In genomic region chr16:52060100-52060719, GRCm38 (mm10) we compare ENCODE assay signal across 8 mouse cellular contexts. TPM values are rescaled to one million over a fixed set of nuclear protein-coding genes. Genes with fewer than 3 reads are reported as not detected.
DNase-seq lines count a peak whose midpoint lies in the region; ATAC-seq and TF ChIP-seq lines count a peak whose summit lies in the region.

No protein-coding gene starts in this region.

- WGBS in kidney, adult 2 months = 64% methylated on average over 17 of the region's 17 CpGs
- WGBS in lung, embryonic 16.5 days = 44% methylated on average over 17 of the region's 17 CpGs
- WGBS in cerebellum, adult 2 months = 83% methylated on average over 17 of the region's 17 CpGs

- no peak overlapping the region for H3K4me3 ChIP-seq in kidney, adult 2 months (ENCODE audit: insufficient read depth, low read depth, low read length)
- H3K4me3 ChIP-seq in lung, embryonic 16.5 days (ENCODE audit: low read length) = no peak overlapping the region
- no peak overlapping the region for H3K4me3 ChIP-seq in cerebellum, adult 2 months (replicated peaks; ENCODE audit: insufficient read depth, low read depth, low read length)

- no peaks in the 10 kb centered on the region for H3K27me3 ChIP-seq in kidney, adult 2 months (replicated peaks; ENCODE audit: control insufficient read depth, insufficient read depth, low read length)
- H3K27me3 ChIP-seq in lung, embryonic 16.5 days (ENCODE audit: control insufficient read depth, insufficient read depth, low read depth, low read length) = no peaks in the 10 kb centered on the region
- H3K27me3 ChIP-seq in cerebellum, adult 2 months (ENCODE audit: control insufficient read depth, insufficient read depth, low read length) = no peaks in the 10 kb centered on the region

- no peaks in the 10 kb centered on the region for H3K9me3 ChIP-seq in lung, embryonic 16.5 days (ENCODE audit: control insufficient read depth, low read length)

- peaks cover 26% of the 10 kb centered on the region for H3K4me1 ChIP-seq in kidney, adult 2 months (ENCODE audit: control insufficient read depth, insufficient read depth, low read length)
- peaks cover 45% of the 10 kb centered on the region for H3K4me1 ChIP-seq in lung, embryonic 16.5 days (replicated peaks; ENCODE audit: control insufficient read depth, insufficient read depth, low read length)
- peaks cover 6% of the 10 kb centered on the region; the same call in 1 of the 2 replicates for H3K4me1 ChIP-seq in cerebellum, adult 2 months (ENCODE audit: control insufficient read depth, insufficient read depth, low read length)

- intact Hi-C loops in heart, postnatal 14 days (cut with DNase I) = no loop called here

- TF ChIP-seq CTCF in kidney, adult 2 months (conservative IDR thresholded peaks at IDR 0.05; ENCODE audit: insufficient read depth, insufficient read length, low read depth, low read length) = no peak
- TF ChIP-seq CTCF in cerebellum, adult 2 months (IDR thresholded peaks at IDR 0.05; ENCODE audit: borderline replicate concordance, insufficient read depth, low read depth, low read length) = no peak

- no peak for TF ChIP-seq POLR2A in kidney, adult 2 months (IDR thresholded peaks at IDR 0.05; ENCODE audit: low read depth, low read length)
- no peak for TF ChIP-seq POLR2A in cerebellum, adult 2 months (IDR thresholded peaks at IDR 0.05; ENCODE audit: borderline replicate concordance, insufficient read depth, low read length)

- H3K36me3 ChIP-seq in kidney, adult 2 months (ENCODE audit: control insufficient read depth, insufficient read depth, low read length) = no peaks in the 10 kb centered on the region
- H3K36me3 ChIP-seq in lung, embryonic 16.5 days (ENCODE audit: control insufficient read depth, insufficient read depth, low read length) = no peaks in the 10 kb centered on the region

- 0 out of 2 replicates have a peak overlapping the region, but pooled peaks have one; percentile 20 for H3K9ac ChIP-seq in lung, embryonic 16.5 days (ENCODE audit: low read length)

- peak; percentile 10; the same call in 1 of the 2 replicates for ATAC-seq in lung, embryonic 16.5 days (ENCODE audit: low read depth)

- H3K27ac ChIP-seq in kidney, adult 2 months (ENCODE audit: insufficient read depth, low read depth, low read length) = no peak overlapping the region; the same call in 1 of the 2 replicates
- peak overlapping the region; percentile 43 for H3K27ac ChIP-seq in lung, embryonic 16.5 days (ENCODE audit: low read length)
- no peak overlapping the region for H3K27ac ChIP-seq in cerebellum, adult 2 months (ENCODE audit: insufficient read depth, low read length)

- peak overlapping the region; percentile 26 for H3K4me2 ChIP-seq in lung, embryonic 16.5 days (ENCODE audit: low read depth, low read length)

- peak; percentile 48 for DNase-seq in kidney, adult 2 months
- no peak for DNase-seq in kidney, postnatal 14 days
- DNase-seq in brain, adult 2 months (ENCODE audit: low read depth, low spot score) = peak; percentile 66
- peak; percentile 61 to 65 for DNase-seq in heart, postnatal 14 days
- DNase-seq in spleen, postnatal 10 days (ENCODE audit: low spot score in 2 of 2) = peak; percentile 49 to 85
- DNase-seq in adrenal gland, adult 8-10 months = no peak
- no peak for DNase-seq in cerebellum, adult 2 months

RNA-seq across cellular contexts. Expression of gene Cblb, which starts 29.2 kb away (rescaled TPM):
- polyA plus RNA-seq in kidney, adult 2 months (2012; rRNA removed) = 7.9 and 8.8 TPM in 2 replicates
- total RNA-seq in heart, postnatal 14 days (2021) = 10 to 100 TPM; 17.5 to 17.7 TPM
- 14.6 and 15.3 TPM in 2 replicates for polyA plus RNA-seq in lung, embryonic 16.5 days (2015; fragmentation: Nextera tagmentation; extraction: Ambion mirVana)
- 10 to 100 TPM; 26.2 to 49.9 (median 36.7) TPM for total RNA-seq in adrenal gland, adult 8-10 months (2022)
- 14.2 and 15.5 TPM in 2 replicates for polyA plus RNA-seq in cerebellum, adult 2 months (2012; rRNA removed)

Comparison
In these comparisons a context has a peak if more than half of its experiments do, and no peak if none do; other contexts are left out.
1. DNase-seq: peak in kidney, adult 2 months (single experiment), brain, adult 2 months (single experiment), heart, postnatal 14 days (2 of 2) and spleen, postnatal 10 days (2 of 2); none in kidney, postnatal 14 days (single experiment), adrenal gland, adult 8-10 months (single experiment) and cerebellum, adult 2 months (0 of 2).